Mouse (Mus musculus): Measurements from ENCODE around the gene Gm8024. TPM values are rescaled to one million over a fixed set of nuclear protein-coding genes. Genes with fewer than 3 reads are reported as not detected.

Gene Gm8024
- total RNA-seq (2023): not detected

DNA sequence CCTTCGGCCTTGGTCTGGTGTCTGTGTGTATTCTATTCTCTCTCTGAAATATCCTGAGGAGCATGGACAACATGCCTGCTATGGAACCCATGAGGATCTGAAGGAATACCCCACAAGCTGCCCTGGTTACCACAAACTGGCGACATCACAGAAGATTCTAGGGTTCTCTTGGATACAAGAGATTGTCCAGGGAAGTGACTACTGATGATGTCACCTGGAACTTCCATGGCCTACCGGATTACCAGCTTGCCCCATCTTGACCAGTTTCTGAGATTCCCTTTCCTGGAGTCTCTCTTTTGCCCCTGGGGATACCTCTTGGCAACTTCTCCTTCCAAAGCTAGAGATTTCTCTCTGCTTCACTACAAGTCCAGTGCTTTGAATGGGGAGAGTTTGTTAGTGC lies at the start of gene Gm8024:
TSS of gene Gm8024 (minus strand) at position 101 of the 400 bp plus-strand sequence.

DNA sequence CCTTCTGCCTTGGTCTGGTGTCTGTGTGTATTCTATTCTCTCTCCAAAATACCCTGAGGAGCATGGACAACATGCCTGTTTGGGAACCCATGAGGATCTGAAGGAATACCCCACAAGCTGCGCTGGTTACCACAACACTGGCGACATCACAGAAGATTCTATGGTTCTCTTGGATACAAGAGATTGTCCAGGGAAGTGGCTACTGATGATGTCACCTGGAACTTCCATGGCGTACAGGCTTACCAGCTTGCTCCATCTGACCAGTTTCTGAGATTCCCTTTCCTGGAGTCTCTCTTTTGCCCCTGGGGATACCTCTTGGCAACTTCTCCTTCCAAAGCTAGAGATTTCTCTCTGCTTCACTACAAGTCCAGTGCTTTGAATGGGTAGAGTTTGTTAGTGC lies 21.8 kb downstream of the Gm8024 start, which contains the start of gene Gm8020:
TSS of gene Gm8020 (minus strand) at position 101 of the 400 bp plus-strand sequence.

Other genes with a start within 250 kb of the Gm8024 start
- gene Gm9611, start 226.9 kb downstream of the Gm8024 start, total RNA-seq (2023): not detected
- not detected for gene Gm7995, start 214.1 kb downstream of the Gm8024 start, total RNA-seq (2023)
- not detected for gene Gm8005, start 84.6 kb downstream of the Gm8024 start, total RNA-seq (2023)
- not detected for gene Gm8011, start 60.4 kb downstream of the Gm8024 start, total RNA-seq (2023)
- not detected for gene Gm8020, start 21.9 kb downstream of the Gm8024 start, total RNA-seq (2023)
- gene Gm17124, start 75.6 kb upstream of the Gm8024 start, total RNA-seq (2023): not detected
- gene Gm3633, start 117.6 kb upstream of the Gm8024 start, total RNA-seq (2023): not detected
- not detected for gene Gm10378, start 131.7 kb upstream of the Gm8024 start, total RNA-seq (2023)
- not detected for gene Gm3015, start 244.5 kb upstream of the Gm8024 start, total RNA-seq (2023)